Mouse (Mus musculus) cerebellum, adult 9-10 months (tissue): Measurements from ENCODE around the gene Abcg5.

Experiments used
- DNase-seq: peaks from one replicate; pipeline ENCODE4 v3.0.0; 2022

Abcg5 gene

GRCm38 (mm10) chr17:84684284-84684683, 1.5 kb upstream of the Abcg5 start:
- DNase-seq: no peak

- no peak for DNase-seq
Observed at GRCm38 (mm10) chr17:84681670-84682069, 1.1 kb downstream of the Abcg5 start.

GRCm38 (mm10) chr17:84677595-84677994, 5.2 kb downstream of the Abcg5 start:
- DNase-seq: no peak

- DNase-seq: no peak
Observed at GRCm38 (mm10) chr17:84675951-84676366, 6.9 kb downstream of the Abcg5 start, which contains the start of gene Abcg8. Gene Abcg8, plus strand, starts transcription at chr17:84676302.

- no peak for DNase-seq
Observed at GRCm38 (mm10) chr17:84675204-84675603, 7.6 kb downstream of the Abcg5 start.

GRCm38 (mm10) chr17:84674048-84674447, 8.8 kb downstream of the Abcg5 start:
- DNase-seq: no peak

GRCm38 (mm10) chr17:84672376-84673369, 10.1 kb downstream of the Abcg5 start:
- no peak for DNase-seq

- no peak for DNase-seq
Observed at GRCm38 (mm10) chr17:84667848-84668247, 15.0 kb downstream of the Abcg5 start.

GRCm38 (mm10) chr17:84665691-84666090, 17.1 kb downstream of the Abcg5 start:
- no peak for DNase-seq

- no peak for DNase-seq
Observed at GRCm38 (mm10) chr17:84665053-84665452, 17.8 kb downstream of the Abcg5 start.

- no peak for DNase-seq
Observed at GRCm38 (mm10) chr17:84658951-84659350, 23.9 kb downstream of the Abcg5 start.

- no peak for DNase-seq
Observed at GRCm38 (mm10) chr17:84658195-84658594, 24.6 kb downstream of the Abcg5 start.

GRCm38 (mm10) chr17:84657782-84658181, 25.0 kb downstream of the Abcg5 start:
- no peak for DNase-seq

- DNase-seq: no peak
Observed at GRCm38 (mm10) chr17:84657422-84657732, 25.4 kb downstream of the Abcg5 start.

GRCm38 (mm10) chr17:84656653-84657421, 26.0 kb downstream of the Abcg5 start:
- no peak for DNase-seq

GRCm38 (mm10) chr17:84656205-84656604, 26.6 kb downstream of the Abcg5 start:
- DNase-seq: no peak

- DNase-seq: no peak
Observed at GRCm38 (mm10) chr17:84653544-84653943, 29.3 kb downstream of the Abcg5 start.

- no peak for DNase-seq
Observed at GRCm38 (mm10) chr17:84650302-84651017, 32.4 kb downstream of the Abcg5 start.

- no peak for DNase-seq
Observed at GRCm38 (mm10) chr17:84647630-84648029, 35.2 kb downstream of the Abcg5 start.

GRCm38 (mm10) chr17:84646477-84646876, 36.3 kb downstream of the Abcg5 start:
- DNase-seq: no peak

GRCm38 (mm10) chr17:84645894-84646293, 36.9 kb downstream of the Abcg5 start:
- no peak for DNase-seq

- no peak for DNase-seq
Observed at GRCm38 (mm10) chr17:84645119-84645518, 37.7 kb downstream of the Abcg5 start.
